Mouse (Mus musculus) embryo, embryonic 11 days (tissue): Measurements from ENCODE around the gene Gm3604.
A peak's percentile ranks its signal among the peaks of the same experiment; 100 is the strongest.
"Not testable (repeated sequence)": the region's sequence is repeated elsewhere in the genome, so short reads cannot be mapped to it uniquely, and the experiment has no call there.

Source experiments
- DNase-seq: peaks from one replicate; pipeline ENCODE4 v3.0.0-alpha.2; 2015

Gm3604 gene

GRCm38 (mm10) chr13:62382952-62383351 is at the start of gene Gm3604:
Gm3604 (minus strand) TSS chr13:62383177.
- DNase-seq: peak; percentile 52

DNA sequence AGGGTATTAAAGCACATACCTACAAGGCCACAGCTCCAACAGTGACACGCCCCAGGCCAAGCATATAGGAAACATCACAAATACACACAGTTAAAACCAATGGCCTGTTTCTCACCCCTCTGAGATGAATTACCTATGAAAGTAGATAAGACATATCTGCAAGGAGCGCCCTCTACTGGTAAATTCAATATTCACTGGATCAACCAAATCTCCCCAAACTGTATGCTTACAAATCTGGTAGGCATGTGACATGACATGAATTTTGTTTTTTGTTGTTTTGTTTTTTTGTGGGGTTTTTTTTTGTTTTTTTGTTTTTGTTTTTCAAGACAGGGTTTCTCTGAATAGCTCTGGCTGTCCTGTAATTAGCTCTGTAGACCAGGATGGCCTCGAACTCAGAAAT is 16.2 kb upstream of the Gm3604 start:
- DNase-seq: not testable (repeated sequence)

GRCm38 (mm10) chr13:62390076-62390620 is 7.2 kb upstream of the Gm3604 start:
- DNase-seq: not testable (repeated sequence)

DNA sequence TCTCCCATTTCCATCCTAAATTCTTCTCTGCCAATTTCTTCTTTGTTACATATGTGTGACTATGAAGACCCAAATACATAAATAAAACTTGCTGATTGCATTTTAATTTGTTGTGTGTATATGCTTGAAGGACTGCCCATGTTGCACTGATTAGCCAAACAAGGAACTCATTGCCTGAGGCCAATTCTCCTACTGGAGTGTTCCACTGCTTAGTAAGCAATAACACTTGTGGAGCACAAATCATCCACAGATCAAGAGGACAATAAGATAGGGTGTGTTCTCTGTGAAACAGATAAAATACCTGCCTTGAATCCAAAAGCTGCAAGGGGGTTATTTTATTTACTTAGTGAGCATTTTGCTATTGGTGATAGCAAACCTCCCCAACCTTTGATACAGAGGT is 51.2 kb downstream of the Gm3604 start:
- DNase-seq: no peak

- DNase-seq: no peak
Observed at GRCm38 (mm10) chr13:62331381-62331780, 51.6 kb downstream of the Gm3604 start.
